ENCODE assay signal across 14 mouse cellular contexts in the genomic region with DNA sequence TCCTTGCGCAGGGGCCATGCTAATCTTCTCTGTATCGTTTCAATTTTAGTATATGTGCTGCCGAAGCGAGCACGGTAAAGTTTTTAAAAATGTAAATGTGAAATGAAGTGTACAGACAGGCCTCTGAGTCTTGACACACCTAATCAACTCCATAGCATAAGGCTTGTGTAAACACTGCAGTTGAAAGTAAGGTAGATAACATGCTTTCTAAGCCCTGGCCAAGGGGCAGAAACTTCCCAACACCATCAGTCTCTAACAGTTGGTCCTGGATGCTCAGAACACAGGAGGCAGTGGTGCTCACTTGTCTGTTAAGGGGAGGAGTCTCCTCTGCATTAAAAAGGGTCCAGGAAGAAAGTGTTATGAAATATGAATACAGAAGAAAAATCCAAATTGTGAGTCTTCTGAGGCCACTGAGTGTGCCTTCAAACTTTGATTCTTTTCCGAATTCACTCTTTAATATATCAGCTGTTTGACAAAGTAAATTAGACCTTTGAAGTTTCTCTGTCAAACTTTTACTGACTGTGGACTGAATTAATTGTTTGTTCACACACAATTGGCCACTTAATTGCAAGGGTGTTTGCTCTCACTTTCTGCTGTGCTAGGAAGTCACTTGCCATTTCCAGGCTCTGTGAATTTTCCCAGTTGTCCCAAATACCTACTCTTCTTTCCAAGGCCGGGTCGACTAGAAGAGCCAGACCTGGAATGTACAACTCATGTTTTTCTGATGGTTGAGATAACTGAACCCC.
"Had no signal": no experiment of that assay in that cellular context is flagged by ENCODE, and none has a peak within 500 bp of the region (broad histone marks: within the 10 kb centered on the region; RNA-seq: fewer than 3 reads in every experiment).

No protein-coding gene starts in this region.

- H3K27me3 ChIP-seq: limb, embryonic 13.5 days; liver, embryonic 12.5 days; megakaryocyte, embryonic 14.5 days; midbrain, embryonic 12.5 days; neural tube, embryonic 13.5 days had no signal

- H3K4me1 ChIP-seq: midbrain, embryonic 12.5 days; neural tube, embryonic 13.5 days had no signal

- H3K36me3 ChIP-seq: midbrain, embryonic 12.5 days had no signal

- H3K9ac ChIP-seq: limb, embryonic 13.5 days; liver, embryonic 12.5 days; midbrain, embryonic 12.5 days; neural tube, embryonic 13.5 days had no signal

- H3K4me2 ChIP-seq: limb, embryonic 13.5 days; liver, embryonic 12.5 days; midbrain, embryonic 12.5 days; neural tube, embryonic 13.5 days had no signal

- H3K27ac ChIP-seq: limb, embryonic 13.5 days; liver, embryonic 12.5 days; midbrain, embryonic 12.5 days; neural tube, embryonic 13.5 days had no signal

- DNase-seq: kidney, adult 18-20 months; kidney, postnatal 14 days; left cerebral cortex, postnatal 4 days; lung, postnatal 4 days; right cerebral cortex, postnatal 14 days; thymus, adult 2 months; thymus, postnatal 25 days had no signal

- ATAC-seq: liver, embryonic 12.5 days; lung, postnatal 0 days; midbrain, embryonic 16.5 days had no signal

- H3K4me3 ChIP-seq: limb, embryonic 13.5 days; liver, embryonic 12.5 days; megakaryocyte, embryonic 14.5 days; midbrain, embryonic 12.5 days; neural tube, embryonic 13.5 days had no signal

- H3K9me3 ChIP-seq: limb, embryonic 13.5 days; liver, embryonic 12.5 days; megakaryocyte, embryonic 14.5 days; midbrain, embryonic 12.5 days had no signal
